23 mouse cellular contexts compared by ENCODE assay signal in the genomic region with DNA sequence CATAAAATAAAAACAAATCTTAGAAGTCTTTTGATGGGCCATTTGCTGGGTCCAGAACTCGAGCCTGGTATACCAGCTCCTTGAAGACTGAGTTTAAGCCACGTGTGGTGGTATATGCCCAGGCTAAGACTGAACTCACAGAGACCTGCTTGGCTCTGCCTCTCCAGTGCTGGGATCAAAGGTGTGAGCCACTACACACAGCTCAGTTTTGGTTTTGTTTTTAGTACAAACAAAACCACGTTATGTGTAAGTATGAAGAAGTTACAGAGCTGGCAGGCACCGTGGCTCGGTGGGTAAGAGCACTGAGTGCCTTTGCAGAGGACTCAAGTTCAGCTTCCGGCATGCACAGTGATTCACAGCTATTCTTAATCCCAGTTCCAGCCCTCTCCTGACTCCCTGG.
"Had no signal": no experiment of that assay in that cellular context is flagged by ENCODE, and none has a peak within 500 bp of the region (broad histone marks: within the 10 kb centered on the region; RNA-seq: fewer than 3 reads in every experiment).

No protein-coding gene starts in this region.

- H3K36me3 ChIP-seq: limb, embryonic 10.5 days; limb, embryonic 13.5 days; midbrain, embryonic 10.5 days; midbrain, embryonic 15.5 days; neural tube, embryonic 12.5 days; neural tube, embryonic 15.5 days had no signal

- H3K4me2 ChIP-seq: limb, embryonic 13.5 days; lung, embryonic 14.5 days; midbrain, embryonic 15.5 days; neural tube, embryonic 12.5 days; neural tube, embryonic 15.5 days had no signal

- H3K4me1 ChIP-seq: megakaryocyte, embryonic 14.5 days; neural tube, embryonic 12.5 days had no signal

- DNase-seq: kidney, adult 18-20 months; kidney, adult 9 months; kidney, postnatal 14 days; layer of hippocampus, adult 9-11 months; liver; liver, postnatal 0 days; lung, embryonic 14.5 days; right cerebral cortex, adult 18-20 months; right cerebral cortex, postnatal 14 days; thymus, adult 2 months; thymus, postnatal 14 days; thymus, postnatal 4 days had no signal

- H3K9ac ChIP-seq: limb, embryonic 13.5 days; liver, embryonic 14.5 days; liver, postnatal 0 days; lung, embryonic 14.5 days; midbrain, embryonic 15.5 days; neural tube, embryonic 12.5 days; neural tube, embryonic 15.5 days had no signal

- H3K27ac ChIP-seq: layer of hippocampus, adult 2 months; limb, embryonic 10.5 days; limb, embryonic 13.5 days; liver, embryonic 14.5 days; macrophage; midbrain, embryonic 10.5 days; midbrain, embryonic 15.5 days; neural tube, embryonic 12.5 days; neural tube, embryonic 15.5 days; stomach, postnatal 0 days had no signal

- H3K27me3 ChIP-seq: limb, embryonic 13.5 days; midbrain, embryonic 15.5 days; neural tube, embryonic 12.5 days; neural tube, embryonic 15.5 days had no signal

- H3K4me3 ChIP-seq: layer of hippocampus, adult 2 months; limb, embryonic 10.5 days; limb, embryonic 13.5 days; megakaryocyte, embryonic 14.5 days; midbrain, embryonic 10.5 days; midbrain, embryonic 15.5 days; neural tube, embryonic 12.5 days; neural tube, embryonic 15.5 days had no signal

- H3K9me3 ChIP-seq: limb, embryonic 10.5 days; limb, embryonic 13.5 days; midbrain, embryonic 10.5 days; midbrain, embryonic 15.5 days; neural tube, embryonic 12.5 days; neural tube, embryonic 15.5 days had no signal
